Mouse (Mus musculus): ENCODE results near the gene Htr1a. TPM values are rescaled to one million over a fixed set of nuclear protein-coding genes. Genes with fewer than 3 reads are reported as not detected.

Gene Htr1a
- polyA plus RNA-seq, 1 experiment, result not detected

DNA sequence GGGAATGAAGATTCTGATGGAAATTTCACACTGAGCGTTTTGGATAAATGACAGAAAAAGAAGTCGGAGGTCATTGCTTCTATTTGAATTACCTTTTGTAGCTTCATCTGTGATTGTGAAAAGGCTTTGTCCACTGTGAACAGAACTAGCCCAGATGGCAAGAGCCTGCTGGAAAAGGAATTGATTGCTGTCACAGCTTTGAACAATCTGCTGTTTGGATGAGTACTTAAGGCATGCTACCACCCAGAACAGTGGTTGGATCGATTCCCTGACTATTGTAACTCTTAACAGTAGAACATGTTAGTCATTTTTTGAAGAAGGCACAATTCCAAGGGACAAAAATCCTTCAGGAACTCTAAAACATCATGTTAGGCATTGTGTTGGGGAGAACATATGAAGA is 8.1 kb downstream of the Htr1a start:
- H3K79me2 ChIP-seq (ENCODE audit: control insufficient read depth, insufficient read depth), result no peaks in the 10 kb centered on the region
- no peak overlapping the region for H3ac ChIP-seq (ENCODE audit: control insufficient read depth, insufficient read length)
- H3K27me3 ChIP-seq (ENCODE audit: control insufficient read depth, insufficient read depth, insufficient read length), result no peaks in the 10 kb centered on the region
- no peaks in the 10 kb centered on the region for H3K36me3 ChIP-seq (ENCODE audit: control insufficient read depth, insufficient read depth)
- H3K4me2 ChIP-seq (ENCODE audit: low read depth), result no peak overlapping the region
- TF ChIP-seq POLR2A (IDR thresholded peaks at IDR 0.05; ENCODE audit: insufficient read length, low read depth) (no peak), POLR2AphosphoS2 (IDR thresholded peaks at IDR 0.05; ENCODE audit: insufficient read length, low read depth) (no peak), REST (IDR thresholded peaks at IDR 0.05; ENCODE audit: insufficient read depth, insufficient read length) (no peak), MYOD1 (IDR thresholded peaks at IDR 0.05; ENCODE audit: control insufficient read depth in 1 of 3, insufficient read length in 2 of 3, low read depth in 2 of 3) (no peak), TCF3 (IDR thresholded peaks at IDR 0.05; ENCODE audit: insufficient read length, low read depth) (no peak), E2F4 (IDR thresholded peaks at IDR 0.05; ENCODE audit: insufficient read depth) (no peak), TCF12 (IDR thresholded peaks at IDR 0.05; ENCODE audit: insufficient read depth, poor library complexity, severe bottlenecking) (no peak), MYOG (IDR thresholded peaks at IDR 0.05; ENCODE audit: control insufficient read depth in 1 of 3, insufficient read depth in 1 of 3, insufficient read length in 2 of 3, low read depth in 2 of 3) (no peak), MAX (IDR thresholded peaks at IDR 0.05; ENCODE audit: low read depth) (no peak), CEBPB (IDR thresholded peaks at IDR 0.05; ENCODE audit: insufficient read depth, poor library complexity, severe bottlenecking) (no peak), SRF (IDR thresholded peaks at IDR 0.05; ENCODE audit: control insufficient read depth, insufficient read length, low read depth) (no peak), USF1 (IDR thresholded peaks at IDR 0.05; ENCODE audit: low read depth) (no peak)
- no peak overlapping the region for H3K4me3 ChIP-seq

Other genes with a start within 250 kb of the Htr1a start
- gene Rnf180, start 148.8 kb upstream of the Htr1a start, polyA plus RNA-seq (2012; fragmentation: generic; extraction: Trizol), result not detected

All from myocyte (in vitro differentiated cells).